9 mouse cellular contexts compared by ENCODE assay signal in genomic region chrX:53045187-53045903, GRCm38 (mm10). TPM values are rescaled to one million over a fixed set of nuclear protein-coding genes. Genes with fewer than 3 reads are reported as not detected.
DNase-seq lines count a peak whose midpoint lies in the region; ATAC-seq and TF ChIP-seq lines count a peak whose summit lies in the region.
"Had no signal": no experiment of that assay in that cellular context is flagged by ENCODE, and none has a peak within 500 bp of the region (broad histone marks: within the 10 kb centered on the region; RNA-seq: fewer than 3 reads in every experiment).

No protein-coding gene starts in this region.

- peak; percentile 53; the same call in 1 of the 2 replicates for ATAC-seq in forebrain, embryonic 15.5 days (replicated peaks)
- ATAC-seq in forebrain, embryonic 11.5 days (replicated peaks; ENCODE audit: low FRiP score) = no peak
- ATAC-seq in liver, embryonic 11.5 days (replicated peaks; ENCODE audit: low FRiP score) = no peak
- ATAC-seq in hindbrain, embryonic 14.5 days (ENCODE audit: low FRiP score) = no peak
- no peak for ATAC-seq in cerebellum, adult (ENCODE audit: insufficient number of reproducible peaks, low FRiP score, low TSS enrichment)

- H3K36me3 ChIP-seq in forebrain, embryonic 15.5 days = no peaks in the 10 kb centered on the region
- H3K36me3 ChIP-seq in forebrain, embryonic 11.5 days (ENCODE audit: control insufficient read depth, insufficient read depth, low read length) = no peaks in the 10 kb centered on the region
- H3K36me3 ChIP-seq in liver, embryonic 11.5 days (ENCODE audit: control insufficient read depth, insufficient read depth, low read length) = no peaks in the 10 kb centered on the region
- no peaks in the 10 kb centered on the region for H3K36me3 ChIP-seq in hindbrain, embryonic 14.5 days (replicated peaks; ENCODE audit: control insufficient read depth, insufficient read depth)

- 47% methylated on average over 10 of the region's 10 CpGs for WGBS in forebrain, embryonic 15.5 days
- WGBS in forebrain, embryonic 11.5 days = 47% methylated on average over 10 of the region's 10 CpGs
- 35% methylated on average over 10 of the region's 10 CpGs for WGBS in liver, embryonic 11.5 days
- 42% methylated on average over 10 of the region's 10 CpGs for WGBS in hindbrain, embryonic 14.5 days

- intact Hi-C loops in heart, postnatal 36 days (cut with DNase I) = no loop called here

- DNase-seq in forebrain, embryonic 11.5 days (ENCODE audit: low spot score) = no peak
- DNase-seq in brain, embryonic 14.5 days (ENCODE audit: low read depth) = peak; percentile 53
- DNase-seq in heart, postnatal 36 days = peak; percentile 22 to 33
- DNase-seq in liver, embryonic 11.5 days (ENCODE audit: low spot score) = no peak
- DNase-seq in hindbrain, embryonic 14.5 days (ENCODE audit: low spot score) = no peak
- no peak for DNase-seq in urinary bladder, adult 2 months (ENCODE audit: low spot score)
- DNase-seq: cerebellum, adult 11-12 months had no signal

- no peak for TF ChIP-seq POLR2A in brain, embryonic 14.5 days (IDR thresholded peaks at IDR 0.05; ENCODE audit: borderline replicate concordance, extremely low read depth, insufficient read depth, insufficient read length, poor library complexity, severe bottlenecking)

- 0 out of 2 replicates have a peak, but pooled peaks cover 8% of the 10 kb centered on the region for H3K4me1 ChIP-seq in forebrain, embryonic 15.5 days
- H3K4me1 ChIP-seq in forebrain, embryonic 11.5 days (replicated peaks; ENCODE audit: control insufficient read depth, insufficient read depth, low read length) = no peaks in the 10 kb centered on the region
- no peaks in the 10 kb centered on the region; the same call in 1 of the 2 replicates for H3K4me1 ChIP-seq in liver, embryonic 11.5 days (replicated peaks; ENCODE audit: control insufficient read depth, insufficient read depth, low read length)
- no peaks in the 10 kb centered on the region for H3K4me1 ChIP-seq in hindbrain, embryonic 14.5 days (replicated peaks; ENCODE audit: control insufficient read depth, insufficient read depth, low read length)

- no peaks in the 10 kb centered on the region for H3K9me3 ChIP-seq in forebrain, embryonic 15.5 days
- H3K9me3 ChIP-seq in forebrain, embryonic 11.5 days (ENCODE audit: control insufficient read depth, low read length) = no peaks in the 10 kb centered on the region
- H3K9me3 ChIP-seq in liver, embryonic 11.5 days (ENCODE audit: control insufficient read depth, low read length) = no peaks in the 10 kb centered on the region
- H3K9me3 ChIP-seq in hindbrain, embryonic 14.5 days (ENCODE audit: control insufficient read depth, low read length) = no peaks in the 10 kb centered on the region

- H3K27me3 ChIP-seq in forebrain, embryonic 15.5 days = no peaks in the 10 kb centered on the region
- no peaks in the 10 kb centered on the region for H3K27me3 ChIP-seq in forebrain, embryonic 11.5 days (ENCODE audit: control insufficient read depth, insufficient read depth, low read length)
- no peaks in the 10 kb centered on the region for H3K27me3 ChIP-seq in liver, embryonic 11.5 days (replicated peaks; ENCODE audit: control insufficient read depth, insufficient read depth, low read length)
- no peaks in the 10 kb centered on the region for H3K27me3 ChIP-seq in hindbrain, embryonic 14.5 days (ENCODE audit: control insufficient read depth, insufficient read depth, low read length)

- H3K27ac ChIP-seq in forebrain, embryonic 15.5 days (replicated peaks) = peak overlapping the region; percentile 46; the same call in 1 of the 2 replicates
- no peak overlapping the region for H3K27ac ChIP-seq in forebrain, embryonic 11.5 days (ENCODE audit: low read depth, low read length)
- peak overlapping the region; percentile 2; the same call in 1 of the 2 replicates for H3K27ac ChIP-seq in liver, embryonic 11.5 days (ENCODE audit: low read depth, low read length)
- no peak overlapping the region for H3K27ac ChIP-seq in hindbrain, embryonic 14.5 days

- no peak overlapping the region for H3K4me3 ChIP-seq in forebrain, embryonic 15.5 days
- H3K4me3 ChIP-seq in forebrain, embryonic 11.5 days (ENCODE audit: low read depth, low read length) = no peak overlapping the region
- H3K4me3 ChIP-seq in liver, embryonic 11.5 days (ENCODE audit: low read depth, low read length) = no peak overlapping the region
- no peak overlapping the region for H3K4me3 ChIP-seq in hindbrain, embryonic 14.5 days (replicated peaks; ENCODE audit: low read length)

- TF ChIP-seq CTCF in brain, embryonic 14.5 days (IDR thresholded peaks at IDR 0.05; ENCODE audit: borderline replicate concordance, extremely low read depth, insufficient read depth, insufficient read length) = no peak

- H3K9ac ChIP-seq in forebrain, embryonic 15.5 days (replicated peaks) = no peak overlapping the region
- H3K9ac ChIP-seq in forebrain, embryonic 11.5 days (ENCODE audit: low read length) = no peak overlapping the region
- H3K9ac ChIP-seq in liver, embryonic 11.5 days (ENCODE audit: low read depth, low read length) = no peak overlapping the region
- H3K9ac ChIP-seq in hindbrain, embryonic 14.5 days = no peak overlapping the region

- H3K4me2 ChIP-seq in forebrain, embryonic 15.5 days (replicated peaks) = no peak overlapping the region
- H3K4me2 ChIP-seq in forebrain, embryonic 11.5 days (ENCODE audit: low read depth, low read length, severe bottlenecking) = no peak overlapping the region
- H3K4me2 ChIP-seq in liver, embryonic 11.5 days = no peak overlapping the region
- H3K4me2 ChIP-seq in hindbrain, embryonic 14.5 days (replicated peaks) = no peak overlapping the region

RNA-seq across cellular contexts. Expression of gene Hprt, which starts 57.4 kb away (rescaled TPM):
- 85.4 and 86.5 TPM in 2 replicates for polyA plus RNA-seq in forebrain, embryonic 15.5 days (2015; fragmentation: Nextera tagmentation; extraction: Ambion mirVana)
- polyA plus RNA-seq in forebrain, embryonic 11.5 days (2014; fragmentation: Nextera tagmentation; extraction: Ambion mirVana) = 77.5 and 81.6 TPM in 2 replicates
- 39.6 and 40.6 TPM in 2 replicates for polyA plus RNA-seq in brain, embryonic 14.5 days (2012; rRNA removed)
- 10 to 100 TPM; 54.5 to 68.1 TPM for total RNA-seq in heart, postnatal 36 days (2021)
- 300 and 324 TPM in 2 replicates for polyA plus RNA-seq in liver, embryonic 11.5 days (2014; fragmentation: Nextera tagmentation; extraction: Ambion mirVana)
- 137 and 139 TPM in 2 replicates for polyA plus RNA-seq in hindbrain, embryonic 14.5 days (2014; fragmentation: Nextera tagmentation; extraction: Ambion mirVana)
- polyA plus RNA-seq in urinary bladder, adult 2 months (2012; rRNA removed) = 107 and 118 TPM in 2 replicates

Comparison
In these comparisons a context has a peak if more than half of its experiments do, and no peak if none do; other contexts are left out.
1. H3K27ac ChIP-seq: peak in forebrain, embryonic 15.5 days (single experiment) and liver, embryonic 11.5 days (single experiment); none in forebrain, embryonic 11.5 days (single experiment) and hindbrain, embryonic 14.5 days (single experiment).
2. DNase-seq: peak in brain, embryonic 14.5 days (single experiment) and heart, postnatal 36 days (2 of 2); none in forebrain, embryonic 11.5 days (single experiment), liver, embryonic 11.5 days (single experiment), hindbrain, embryonic 14.5 days (single experiment) and urinary bladder, adult 2 months (single experiment).